Mouse (Mus musculus) midbrain, embryonic 16.5 days (tissue): ENCODE measurements at regions not wholly inside any gene's neighbourhood (a gene's known extent, or its start where the extent isn't known, plus 50 kb on each side); places are given as distances from the start of the nearest gene placed in this dataset.

Source experiments
- ATAC-seq: fragments of 200-750 bp; cut with Nextera tagmentation; 2 replicates; pipeline ENCODE4 v1.8.0; 2017; ENCODE audit warnings: moderate TSS enrichment
- H3K27ac ChIP-seq: fragments of 300-500 bp; sonication (generic); 2 replicates; pipeline ENCODE4 v1.5.1; 2014; ENCODE audit warnings: mild to moderate bottlenecking, low read length, mixed read lengths
- H3K27me3 ChIP-seq: fragments of 300-500 bp; sonication (generic); 2 replicates; pipeline ENCODE4 v1.6.1; 2014; ENCODE audit warnings: low read depth, low read length, mixed read lengths; ENCODE audit not compliant: control insufficient read depth, insufficient read depth
- H3K36me3 ChIP-seq: fragments of 300-500 bp; sonication (generic); 2 replicates; pipeline ENCODE4 v1.6.1; 2014; ENCODE audit warnings: mild to moderate bottlenecking, low read length, moderate library complexity, mixed read lengths; ENCODE audit not compliant: control insufficient read depth, insufficient read depth
- H3K4me1 ChIP-seq: fragments of 300-500 bp; sonication (generic); 2 replicates; pipeline ENCODE4 v1.6.1; 2014; ENCODE audit warnings: mild to moderate bottlenecking, low read length, mixed read lengths; ENCODE audit not compliant: control insufficient read depth, insufficient read depth
- H3K4me2 ChIP-seq: fragments of 300-500 bp; sonication (generic); 2 replicates; pipeline ENCODE4 v1.6.1; 2014; ENCODE audit warnings: mild to moderate bottlenecking, low read length, mixed read lengths
- H3K4me3 ChIP-seq: fragments of 300-500 bp; sonication (generic); 2 replicates; pipeline ENCODE4 v1.5.1; 2014; ENCODE audit warnings: low read depth, mild to moderate bottlenecking, low read length, moderate library complexity, mixed read lengths
- H3K9ac ChIP-seq: fragments of 300-500 bp; sonication (generic); 2 replicates; pipeline ENCODE4 v1.6.1; 2014; ENCODE audit warnings: low read depth, low read length, mixed read lengths
- H3K9me3 ChIP-seq: fragments of 300-500 bp; sonication (generic); replicated peaks from 2 replicates; pipeline ENCODE4 v1.6.1; 2014; ENCODE audit warnings: mild to moderate bottlenecking, low read length, mixed read lengths; ENCODE audit not compliant: control insufficient read depth, poor library complexity, severe bottlenecking
- WGBS: fragments of 180-500 bp; shearing (Covaris S2); extraction: QIAGEN DNeasy Blood & Tissue Kit; methylation state at CpG from one replicate; pipeline ENCODE4 v1.1.7; 2014; 5-methylcytosine and 5-hydroxymethylcytosine counted together

GRCm38 (mm10) chr1:186031951-186032350 is 85.2 kb downstream of the Lyplal1 start:
- H3K4me3 ChIP-seq = no peak overlapping the region
- no peaks in the 10 kb centered on the region for H3K36me3 ChIP-seq
- H3K4me2 ChIP-seq = no peak overlapping the region
- WGBS = 78% methylated on average over 10 of the region's 10 CpGs
- ATAC-seq = no peak
- no peak overlapping the region for H3K27ac ChIP-seq
- H3K9ac ChIP-seq = no peak overlapping the region
- H3K4me1 ChIP-seq = no peaks in the 10 kb centered on the region
- H3K9me3 ChIP-seq = 0 out of 2 replicates have a peak, but pooled peaks cover 2% of the 10 kb centered on the region
- no peaks in the 10 kb centered on the region for H3K27me3 ChIP-seq

- Histone ChIP-seq H3K36me3 (no peaks in the 10 kb centered on the region), H3K4me3 (no peak overlapping the region), H3K4me1 (no peaks in the 10 kb centered on the region), H3K27me3 (no peaks in the 10 kb centered on the region), H3K9me3 (no peaks in the 10 kb centered on the region), H3K27ac (no peak overlapping the region), H3K9ac (no peak overlapping the region), H3K4me2 (no peak overlapping the region)
- 80% methylated on average over 2 of the region's 2 CpGs for WGBS
- no peak for ATAC-seq
These were observed 82.7 kb downstream of the Lyplal1 start for GRCm38 (mm10) chr1:186034443-186034842.
